Mouse (Mus musculus): ENCODE measurements around the gene Rasal1. TPM values are rescaled to one million over a fixed set of nuclear protein-coding genes. Genes with fewer than 3 reads are reported as not detected.

The Rasal1 gene
- total RNA-seq, 2 experiments from 2014 or later = not detected

- ATAC-seq (ENCODE audit: poor library complexity, severe bottlenecking) = peak; percentile 59; the same call in 1 of the 2 replicates
Observed at GRCm38 (mm10) chr5:120714314-120714713, 65.7 kb downstream of the Rasal1 start.

GRCm38 (mm10) chr5:120717136-120717535 is 68.5 kb downstream of the Rasal1 start:
- no peak for ATAC-seq (ENCODE audit: poor library complexity, severe bottlenecking)

- no peak for ATAC-seq (ENCODE audit: poor library complexity, severe bottlenecking)
Observed at GRCm38 (mm10) chr5:120718600-120719378, 70.2 kb downstream of the Rasal1 start.

- no peak for ATAC-seq (ENCODE audit: poor library complexity, severe bottlenecking)
Observed at GRCm38 (mm10) chr5:120721005-120721404, 72.4 kb downstream of the Rasal1 start.

GRCm38 (mm10) chr5:120725811-120726455 is 77.3 kb downstream of the Rasal1 start:
- no peak for ATAC-seq (ENCODE audit: poor library complexity, severe bottlenecking)

Other genes with a start within 250 kb of the Rasal1 start
- not detected in 2 replicates for gene Lhx5, start 217.1 kb upstream of the Rasal1 start, total RNA-seq (2015)
- not detected in 2 replicates for gene Lhx5, start 217.1 kb upstream of the Rasal1 start, total RNA-seq (2017)
- gene Sdsl, start 176.0 kb upstream of the Rasal1 start, total RNA-seq (2015) = 0.49 TPM in 1 of 2 replicates, not detected in the other
- 0.55 and 0.61 TPM in 2 replicates for gene Sdsl, start 176.0 kb upstream of the Rasal1 start, total RNA-seq (2017)
- not detected in 2 replicates for gene Sds, start 172.3 kb upstream of the Rasal1 start, total RNA-seq (2015)
- gene Sds, start 172.3 kb upstream of the Rasal1 start, total RNA-seq (2017) = not detected in 2 replicates
- gene Plbd2, start 145.2 kb upstream of the Rasal1 start, total RNA-seq (2015) = 7.8 and 10.5 TPM in 2 replicates
- gene Plbd2, start 145.2 kb upstream of the Rasal1 start, total RNA-seq (2017) = 7.9 and 10.2 TPM in 2 replicates
- 31.7 and 36.8 TPM in 2 replicates for gene Slc8b1, start 137.6 kb upstream of the Rasal1 start, total RNA-seq (2015)
- 44.1 and 60.5 TPM in 2 replicates for gene Slc8b1, start 137.6 kb upstream of the Rasal1 start, total RNA-seq (2017)
- 37.6 and 38.3 TPM in 2 replicates for gene Tpcn1, start 60.1 kb upstream of the Rasal1 start, total RNA-seq (2015)
- gene Tpcn1, start 60.1 kb upstream of the Rasal1 start, total RNA-seq (2017) = 15.8 and 18.2 TPM in 2 replicates
- 0.18 and 0.98 TPM in 2 replicates for gene Iqcd, start 59.8 kb upstream of the Rasal1 start, total RNA-seq (2015)
- gene Iqcd, start 59.8 kb upstream of the Rasal1 start, total RNA-seq (2017) = 0.11 and 0.45 TPM in 2 replicates
- gene Rita1, start 36.2 kb upstream of the Rasal1 start, total RNA-seq (2015) = 1.5 and 3.0 TPM in 2 replicates
- gene Rita1, start 36.2 kb upstream of the Rasal1 start, total RNA-seq (2017) = 2.2 and 3.2 TPM in 2 replicates
- gene Ddx54, start 36.1 kb upstream of the Rasal1 start, total RNA-seq (2015) = 7.7 and 7.9 TPM in 2 replicates
- 21.3 and 22.6 TPM in 2 replicates for gene Ddx54, start 36.1 kb upstream of the Rasal1 start, total RNA-seq (2017)
- gene Cfap73, start 14.6 kb upstream of the Rasal1 start, total RNA-seq (2015) = not detected in 2 replicates
- not detected in 2 replicates for gene Cfap73, start 14.6 kb upstream of the Rasal1 start, total RNA-seq (2017)
- gene Dtx1, start 63.1 kb downstream of the Rasal1 start, total RNA-seq (2015) = 0.30 and 0.40 TPM in 2 replicates
- gene Dtx1, start 63.1 kb downstream of the Rasal1 start, total RNA-seq (2017) = not detected in 2 replicates
- 13.0 and 13.2 TPM in 2 replicates for gene Oas2, start 101.0 kb downstream of the Rasal1 start, total RNA-seq (2015)
- gene Oas2, start 101.0 kb downstream of the Rasal1 start, total RNA-seq (2017) = 3.9 and 7.5 TPM in 2 replicates
- 20.8 and 22.8 TPM in 2 replicates for gene Oas3, start 128.8 kb downstream of the Rasal1 start, total RNA-seq (2015)
- gene Oas3, start 128.8 kb downstream of the Rasal1 start, total RNA-seq (2017) = 11.1 and 11.7 TPM in 2 replicates
- gene Oas1e, start 146.7 kb downstream of the Rasal1 start, total RNA-seq (2015) = 0.39 TPM in 1 of 2 replicates, not detected in the other
- gene Oas1e, start 146.7 kb downstream of the Rasal1 start, total RNA-seq (2017) = not detected in 2 replicates
- 2.2 and 2.8 TPM in 2 replicates for gene Oas1c, start 163.7 kb downstream of the Rasal1 start, total RNA-seq (2015)
- 0.44 and 1.1 TPM in 2 replicates for gene Oas1c, start 163.7 kb downstream of the Rasal1 start, total RNA-seq (2017)
- not detected in 2 replicates for gene Oas1f, start 198.6 kb downstream of the Rasal1 start, total RNA-seq (2015)
- not detected in 2 replicates for gene Oas1f, start 198.6 kb downstream of the Rasal1 start, total RNA-seq (2017)
- not detected in 2 replicates for gene Oas1h, start 212.6 kb downstream of the Rasal1 start, total RNA-seq (2015)
- gene Oas1h, start 212.6 kb downstream of the Rasal1 start, total RNA-seq (2017) = not detected in 2 replicates
- gene Oas1g, start 238.8 kb downstream of the Rasal1 start, total RNA-seq (2015) = 1.9 and 3.1 TPM in 2 replicates
- 1.9 and 2.8 TPM in 2 replicates for gene Oas1g, start 238.8 kb downstream of the Rasal1 start, total RNA-seq (2017)